Mouse (Mus musculus) cortical plate, adult 2 months (tissue): ENCODE data around the gene 1810010H24Rik.

Experiments used
- CTCF ChIP-seq: fragments of 200-500 bp; IDR thresholded peaks from 2 replicates; pipeline ENCODE4 v1.5.1; 2011; ENCODE audit warnings: mild to moderate bottlenecking, control low read depth, low read length; ENCODE audit not compliant: insufficient read depth; ENCODE audit errors: extremely low read depth
- POLR2A ChIP-seq: fragments of 200-500 bp; IDR thresholded peaks from 2 replicates; pipeline ENCODE4 v1.6.1; 2011; ENCODE audit warnings: mild to moderate bottlenecking, low read length, control low read depth; ENCODE audit not compliant: insufficient read depth; ENCODE audit errors: extremely low read depth

DNA sequence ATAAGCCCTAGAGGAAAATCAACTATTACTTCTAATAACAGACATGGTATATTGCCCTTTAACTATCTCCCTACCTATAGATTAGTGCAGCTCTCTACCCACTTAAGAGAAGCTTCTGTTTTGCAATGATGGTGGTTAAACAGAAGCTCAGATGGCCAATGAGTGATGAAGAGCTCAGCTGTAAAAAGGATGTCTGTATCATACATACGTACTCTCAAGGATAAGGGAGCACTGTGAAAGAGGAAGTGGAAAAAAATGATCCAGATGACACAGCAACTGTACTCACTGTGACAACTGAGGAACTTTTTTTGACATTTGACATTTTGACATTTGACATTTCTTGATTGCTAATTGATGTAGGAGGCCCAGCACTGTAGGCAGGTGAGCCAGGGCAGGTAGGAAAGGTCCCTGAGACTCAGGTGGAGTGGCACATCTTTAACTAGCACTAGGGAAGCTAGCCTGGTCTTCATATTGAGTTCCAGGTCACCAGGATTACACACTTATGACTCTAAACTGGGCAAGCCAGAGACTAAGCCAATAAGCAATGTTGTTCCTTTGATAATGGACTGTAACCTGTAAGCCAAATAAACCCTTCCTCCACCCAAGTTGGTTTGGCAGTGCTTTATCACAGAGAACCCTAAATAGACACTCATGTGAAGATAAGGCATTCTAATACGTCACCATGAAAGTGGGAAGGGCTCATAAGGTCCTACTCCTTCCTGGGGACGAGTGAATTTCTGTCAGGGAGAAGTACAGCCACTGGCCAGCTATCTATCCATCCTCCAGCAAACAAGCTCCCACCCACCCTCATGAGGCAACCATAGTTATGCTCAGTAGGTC is 31.0 kb upstream of the 1810010H24Rik start:
- TF ChIP-seq CTCF (no peak), POLR2A (no peak)
